Mouse (Mus musculus) limb, embryonic 11.5 days (tissue): Measurements from ENCODE around the gene Zfp787. TPM values are rescaled to one million over a fixed set of nuclear protein-coding genes. Genes with fewer than 3 reads are reported as not detected.

Experiments used
- ATAC-seq: fragments of 200-750 bp; cut with Nextera tagmentation; 2 replicates; pipeline ENCODE4 v1.8.0; 2017; ENCODE audit warnings: low read depth; ENCODE audit not compliant: insufficient number of reproducible peaks, low FRiP score, low TSS enrichment
- DNase-seq: peaks from one replicate; pipeline ENCODE4 v3.0.0-alpha.2; 2015; ENCODE audit warnings: low spot score
- H3K27ac ChIP-seq: fragments of 300-500 bp; sonication (generic); replicated peaks from 2 replicates; pipeline ENCODE4 v1.5.1; 2014; ENCODE audit warnings: low read depth, mild to moderate bottlenecking, low read length
- H3K27me3 ChIP-seq: fragments of 300-500 bp; sonication (generic); 2 replicates; pipeline ENCODE4 v1.6.1; 2014; ENCODE audit warnings: mild to moderate bottlenecking, low read length, mixed read lengths; ENCODE audit not compliant: control insufficient read depth, insufficient read depth
- H3K36me3 ChIP-seq: fragments of 300-500 bp; sonication (generic); 2 replicates; pipeline ENCODE4 v1.6.1; 2014; ENCODE audit warnings: mild to moderate bottlenecking, low read length, moderate library complexity, mixed read lengths; ENCODE audit not compliant: control insufficient read depth, insufficient read depth
- H3K4me1 ChIP-seq: fragments of 300-500 bp; sonication (generic); 2 replicates; pipeline ENCODE4 v1.6.1; 2014; ENCODE audit warnings: low read length, mixed read lengths; ENCODE audit not compliant: control insufficient read depth, insufficient read depth
- H3K4me2 ChIP-seq: fragments of 300-500 bp; sonication (generic); 2 replicates; pipeline ENCODE4 v1.6.1; 2014; ENCODE audit warnings: low read depth, mild to moderate bottlenecking, moderate library complexity; ENCODE audit not compliant: severe bottlenecking
- H3K4me3 ChIP-seq: fragments of 300-500 bp; sonication (generic); 2 replicates; pipeline ENCODE4 v1.5.1; 2014; ENCODE audit warnings: low read depth, low read length
- H3K9ac ChIP-seq: fragments of 300-500 bp; sonication (generic); 2 replicates; pipeline ENCODE4 v1.6.1; 2014; ENCODE audit warnings: mild to moderate bottlenecking, low read length
- H3K9me3 ChIP-seq: fragments of 300-500 bp; sonication (generic); 2 replicates; pipeline ENCODE4 v1.6.1; 2016; ENCODE audit warnings: low read length; ENCODE audit not compliant: control insufficient read depth
- WGBS: fragments of 180-500 bp; shearing (Covaris S2); extraction: QIAGEN DNeasy Blood & Tissue Kit; methylation state at CpG from one replicate; pipeline ENCODE4 v1.1.7; 2014; 5-methylcytosine and 5-hydroxymethylcytosine counted together
- polyA plus RNA-seq: library from polyadenylated mRNA; unstranded; fragments of >200 nt; fragmentation: Nextera tagmentation; extraction: Ambion mirVana; gene quantifications from 2 replicates; pipeline ENCODE4 v1.2.1, GENCODE M21; 2014

Gene Zfp787
- polyA plus RNA-seq, 1 experiment from 2014 or later = 13.2 TPM

- WGBS = 81% methylated on average over 5 of the region's 5 CpGs
- Histone ChIP-seq H3K4me3 (no peak overlapping the region), H3K36me3 (no peaks in the 10 kb centered on the region), H3K27ac (no peak overlapping the region), H3K27me3 (no peaks in the 10 kb centered on the region), H3K4me2 (no peak overlapping the region), H3K9ac (no peak overlapping the region), H3K4me1 (no peaks in the 10 kb centered on the region), H3K9me3 (no peaks in the 10 kb centered on the region)
- no peak for DNase-seq
- ATAC-seq = no peak
These were observed 8.1 kb downstream of the Zfp787 start for GRCm38 (mm10) chr7:6147688-6148087.

- Histone ChIP-seq H3K4me2 (no peak overlapping the region), H3K9me3 (no peaks in the 10 kb centered on the region), H3K27ac (no peak overlapping the region), H3K27me3 (no peaks in the 10 kb centered on the region), H3K36me3 (no peaks in the 10 kb centered on the region; the same call in 1 of the 2 replicates), H3K9ac (no peak overlapping the region), H3K4me1 (no peaks in the 10 kb centered on the region), H3K4me3 (no peak overlapping the region)
- WGBS = 80% methylated on average over 2 of the region's 2 CpGs
- DNase-seq = no peak
- ATAC-seq = no peak
These were observed 8.8 kb downstream of the Zfp787 start for GRCm38 (mm10) chr7:6146982-6147325.

- Histone ChIP-seq H3K27me3 (no peaks in the 10 kb centered on the region), H3K36me3 (no peaks in the 10 kb centered on the region; the same call in 1 of the 2 replicates), H3K9me3 (no peaks in the 10 kb centered on the region), H3K9ac (no peak overlapping the region), H3K4me2 (no peak overlapping the region), H3K4me3 (no peak overlapping the region), H3K4me1 (no peaks in the 10 kb centered on the region), H3K27ac (no peak overlapping the region)
- WGBS = 91% methylated on average over 7 of the region's 7 CpGs
- DNase-seq (no peak), ATAC-seq (no peak)
These were observed 9.4 kb downstream of the Zfp787 start for GRCm38 (mm10) chr7:6146194-6146981.

DNA sequence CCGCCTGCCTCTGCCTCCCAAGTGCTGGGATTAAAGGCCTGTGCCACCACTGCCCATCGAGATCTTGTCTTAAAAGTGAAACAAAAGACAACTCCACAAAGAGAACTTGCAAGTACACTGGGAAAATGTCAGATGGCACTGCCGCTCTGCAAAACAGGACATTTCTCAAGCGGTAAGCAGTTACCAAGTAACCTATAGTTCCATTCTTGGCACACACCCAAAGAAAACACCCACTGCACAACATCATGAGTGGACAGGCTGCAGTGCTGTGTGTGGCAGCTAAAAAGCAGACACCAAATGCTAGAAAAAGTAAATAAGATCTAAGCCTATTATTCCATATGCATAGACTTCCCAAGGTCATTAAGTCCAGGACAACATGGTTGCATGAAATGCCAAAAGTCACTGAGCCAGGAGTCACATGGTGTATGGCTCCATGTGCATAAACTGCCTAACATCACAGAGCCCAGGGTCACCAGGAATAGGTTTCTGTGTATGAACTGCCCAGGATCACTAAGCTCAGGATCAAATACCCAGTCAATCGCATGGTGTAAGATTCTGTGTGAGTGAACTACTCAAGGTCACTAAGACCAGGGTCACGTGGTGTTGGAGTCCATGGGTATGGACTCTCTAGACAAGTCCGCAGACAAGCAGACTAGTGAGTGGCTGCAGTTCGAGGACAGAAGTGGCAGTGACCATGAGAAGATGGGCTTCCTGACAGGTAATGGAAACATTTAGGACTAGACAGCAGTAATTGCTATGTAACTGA is 10.2 kb downstream of the Zfp787 start:
- Histone ChIP-seq H3K4me2 (no peak overlapping the region), H3K36me3 (no peaks in the 10 kb centered on the region; the same call in 1 of the 2 replicates), H3K4me3 (no peak overlapping the region), H3K27me3 (no peaks in the 10 kb centered on the region), H3K9me3 (no peaks in the 10 kb centered on the region), H3K4me1 (no peaks in the 10 kb centered on the region), H3K9ac (no peak overlapping the region), H3K27ac (no peak overlapping the region)
- ATAC-seq = no peak
- no peak for DNase-seq
- WGBS = 93% methylated on average over 8 of the region's 8 CpGs

GRCm38 (mm10) chr7:6143991-6144531 is 11.7 kb downstream of the Zfp787 start:
- H3K4me3 ChIP-seq = no peak overlapping the region
- H3K4me2 ChIP-seq = no peak overlapping the region
- no peaks in the 10 kb centered on the region for H3K4me1 ChIP-seq
- H3K27me3 ChIP-seq = no peaks in the 10 kb centered on the region
- no peaks in the 10 kb centered on the region; the same call in 1 of the 2 replicates for H3K36me3 ChIP-seq
- H3K9me3 ChIP-seq = no peaks in the 10 kb centered on the region
- H3K9ac ChIP-seq = no peak overlapping the region
- ATAC-seq = no peak
- 87% methylated on average over 2 of the region's 2 CpGs for WGBS
- no peak overlapping the region for H3K27ac ChIP-seq
- no peak for DNase-seq

GRCm38 (mm10) chr7:6139295-6139694 is 16.5 kb downstream of the Zfp787 start:
- H3K27ac ChIP-seq = no peak overlapping the region
- H3K9ac ChIP-seq = no peak overlapping the region
- no peaks in the 10 kb centered on the region for H3K4me1 ChIP-seq
- ATAC-seq = no peak
- no peaks in the 10 kb centered on the region; the same call in none of the 2 replicates for H3K36me3 ChIP-seq
- no peaks in the 10 kb centered on the region for H3K27me3 ChIP-seq
- H3K9me3 ChIP-seq = no peaks in the 10 kb centered on the region
- whole genome bisulfite sequencing = 80% methylated on average over 3 of the region's 3 CpGs
- DNase-seq = no peak
- no peak overlapping the region for H3K4me3 ChIP-seq
- no peak overlapping the region for H3K4me2 ChIP-seq

DNA sequence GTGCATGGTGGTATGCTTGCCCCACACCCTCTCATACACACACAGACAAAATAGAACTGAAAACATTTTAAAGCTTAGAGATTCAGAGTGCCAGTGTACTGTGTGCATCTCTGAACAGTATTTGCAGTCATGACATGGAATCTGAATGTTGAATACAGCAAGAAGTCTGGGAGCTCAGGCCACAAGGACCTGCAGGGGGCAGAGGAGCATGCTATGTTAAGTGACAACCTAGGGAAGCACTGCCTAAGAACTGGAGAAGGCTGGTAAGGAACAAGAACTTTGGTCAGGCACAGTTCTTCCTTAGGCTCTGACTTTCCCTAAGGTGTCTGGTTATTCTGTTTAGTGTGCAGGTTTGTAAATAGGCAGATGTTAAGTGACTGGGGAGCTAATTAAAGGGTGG is 19.3 kb downstream of the Zfp787 start:
- ATAC-seq = no peak
- H3K9me3 ChIP-seq = peaks cover 5% of the 10 kb centered on the region; the same call in 1 of the 2 replicates
- H3K4me3 ChIP-seq = no peak overlapping the region
- no peak overlapping the region for H3K27ac ChIP-seq
- H3K36me3 ChIP-seq = peaks cover 16% of the 10 kb centered on the region
- H3K27me3 ChIP-seq = no peaks in the 10 kb centered on the region
- H3K9ac ChIP-seq = no peak overlapping the region
- DNase-seq = no peak
- H3K4me2 ChIP-seq = no peak overlapping the region
- no peaks in the 10 kb centered on the region for H3K4me1 ChIP-seq

DNA sequence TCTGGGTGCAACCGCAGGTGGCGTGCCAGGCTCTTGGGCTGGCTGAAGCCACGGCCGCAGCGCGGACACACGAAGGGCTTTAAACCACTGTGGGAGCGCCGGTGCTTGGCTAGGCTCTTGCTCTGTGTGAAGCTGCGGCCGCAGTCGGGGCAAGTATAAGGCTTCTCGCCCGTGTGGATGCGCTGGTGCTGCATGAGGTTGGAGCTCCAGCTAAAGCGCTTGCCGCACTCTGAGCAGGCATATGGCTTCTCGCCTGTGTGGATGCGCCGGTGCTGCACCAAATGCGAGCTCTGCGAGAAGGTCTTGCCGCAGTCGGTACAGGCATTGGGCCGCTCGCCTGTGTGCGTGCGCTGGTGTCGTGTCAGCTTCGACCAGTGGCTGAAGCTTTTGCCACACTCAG is 23.2 kb downstream of the Zfp787 start:
- Histone ChIP-seq H3K36me3 (peaks cover 16% of the 10 kb centered on the region), H3K9ac (no peak overlapping the region), H3K4me3 (no peak overlapping the region), H3K4me2 (no peak overlapping the region), H3K27ac (no peak overlapping the region), H3K4me1 (no peaks in the 10 kb centered on the region), H3K9me3 (peaks cover 5% of the 10 kb centered on the region; the same call in 1 of the 2 replicates), H3K27me3 (no peaks in the 10 kb centered on the region)
- no peak for ATAC-seq
- 80% methylated on average over 30 of the region's 30 CpGs for WGBS
- DNase-seq = no peak
